Mouse (Mus musculus): Measurements from ENCODE around the gene Wdr76. TPM values are rescaled to one million over a fixed set of nuclear protein-coding genes. Genes with fewer than 3 reads are reported as not detected.
"Not testable (repeated sequence)": the region's sequence is repeated elsewhere in the genome, so short reads cannot be mapped to it uniquely, and the experiment has no call there.

Gene Wdr76
- polyA plus RNA-seq (2016; fragmentation: Nextera tagmentation; extraction: Ambion mirVana) = 8.0 and 8.2 TPM in 2 replicates

GRCm38 (mm10) chr2:121505942-121506882 lies at the start of gene Wdr76, which contains the start of gene Mfap1a:
TSS of gene Wdr76 (plus strand) at chr2:121506723.
TSS of gene Mfap1a (minus strand) at chr2:121506665.
- peaks cover 11% of the 10 kb centered on the region; the same call in 1 of the 2 replicates for H3K4me1 ChIP-seq
- H3K36me3 ChIP-seq, H3K27me3 ChIP-seq, H3K9me3 ChIP-seq: not testable (repeated sequence)
- peak within 1 kb of the TSS; percentile 61 for H3K9ac ChIP-seq
- H3K27ac ChIP-seq = 0 out of 2 replicates have a peak within 1 kb of the TSS, but pooled peaks have one; percentile 32
- H3K4me3 ChIP-seq = peak within 1 kb of the TSS; percentile 49
- peak within 1 kb of the TSS; percentile 75 for H3K4me2 ChIP-seq (replicated peaks)
- WGBS = 4% methylated on average over 42 of the region's 42 CpGs
- ATAC-seq (ENCODE audit: insufficient number of reproducible peaks, insufficient read depth, low FRiP score, low TSS enrichment) = peak; percentile 76

GRCm38 (mm10) chr2:121460071-121460470 lies 46.5 kb upstream of the Wdr76 start:
- WGBS = 78% methylated on average over 2 of the region's 2 CpGs
- no peaks in the 10 kb centered on the region for H3K27me3 ChIP-seq
- H3K36me3 ChIP-seq = peaks cover 14% of the 10 kb centered on the region
- H3K4me3 ChIP-seq = no peak overlapping the region
- H3K9ac ChIP-seq = no peak overlapping the region
- peaks cover 10% of the 10 kb centered on the region; the same call in 1 of the 2 replicates for H3K4me1 ChIP-seq
- no peak overlapping the region for H3K4me2 ChIP-seq (replicated peaks)
- H3K27ac ChIP-seq = no peak overlapping the region
- no peak for ATAC-seq (ENCODE audit: insufficient number of reproducible peaks, insufficient read depth, low FRiP score, low TSS enrichment)
- no peaks in the 10 kb centered on the region for H3K9me3 ChIP-seq

GRCm38 (mm10) chr2:121468982-121469381 lies 37.5 kb upstream of the Wdr76 start:
- not testable (repeated sequence) for H3K4me2 ChIP-seq (replicated peaks); H3K4me3 ChIP-seq; H3K36me3 ChIP-seq; H3K27ac ChIP-seq; H3K9me3 ChIP-seq; ATAC-seq (ENCODE audit: insufficient number of reproducible peaks, insufficient read depth, low FRiP score, low TSS enrichment); H3K4me1 ChIP-seq; H3K27me3 ChIP-seq; H3K9ac ChIP-seq
- 97% methylated on average over 3 of the region's 6 CpGs for WGBS

DNA sequence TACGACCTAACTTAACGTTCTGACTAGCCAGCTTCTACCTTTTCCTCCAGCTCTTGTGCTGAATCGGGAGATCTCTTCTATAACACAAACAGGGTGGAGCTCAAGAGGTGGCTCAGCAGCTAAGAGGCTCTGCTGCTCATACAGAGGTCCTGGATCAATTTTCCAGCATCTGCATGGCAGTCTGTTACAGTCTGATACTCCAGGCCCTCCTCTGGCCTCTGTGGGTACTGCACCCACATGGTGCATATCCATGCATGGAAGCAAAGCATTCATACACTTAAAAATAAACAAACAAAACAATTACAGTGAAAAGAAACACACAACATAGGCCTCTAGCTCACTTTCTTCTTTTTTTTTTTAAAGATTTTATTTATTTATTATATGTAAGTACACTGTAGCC lies 33.7 kb upstream of the Wdr76 start:
- 94% methylated on average over 3 of the region's 3 CpGs for WGBS
- H3K36me3 ChIP-seq; H3K9ac ChIP-seq; H3K4me3 ChIP-seq; H3K9me3 ChIP-seq; ATAC-seq (ENCODE audit: insufficient number of reproducible peaks, insufficient read depth, low FRiP score, low TSS enrichment); H3K27ac ChIP-seq; H3K4me1 ChIP-seq; H3K27me3 ChIP-seq: not testable (repeated sequence)
- H3K4me2 ChIP-seq (replicated peaks) = peak overlapping the region; percentile 69

GRCm38 (mm10) chr2:121473301-121474179 lies 33.0 kb upstream of the Wdr76 start, which contains the start of gene Mfap1b:
TSS of gene Mfap1b (minus strand) at chr2:121474067.
- 6% methylated on average over 41 of the region's 41 CpGs for WGBS
- ATAC-seq (ENCODE audit: insufficient number of reproducible peaks, insufficient read depth, low FRiP score, low TSS enrichment) = peak; percentile 90
- not testable (repeated sequence) for H3K27ac ChIP-seq, H3K36me3 ChIP-seq, H3K27me3 ChIP-seq, H3K9me3 ChIP-seq, H3K4me1 ChIP-seq
- Histone ChIP-seq H3K4me2 (replicated peaks) (peak within 1 kb of the TSS; percentile 69), H3K9ac (peak within 1 kb of the TSS; percentile 63), H3K4me3 (peak within 1 kb of the TSS; percentile 60)

GRCm38 (mm10) chr2:121474180-121474535 lies 32.4 kb upstream of the Wdr76 start:
- H3K9ac ChIP-seq = peak overlapping the region; percentile 63; the same call in 1 of the 2 replicates
- H3K27ac ChIP-seq = no peak overlapping the region
- 34% methylated on average over 8 of the region's 8 CpGs for WGBS
- H3K4me2 ChIP-seq (replicated peaks) = peak overlapping the region; percentile 69
- ATAC-seq (ENCODE audit: insufficient number of reproducible peaks, insufficient read depth, low FRiP score, low TSS enrichment) = no peak; the same call in 1 of the 2 replicates
- H3K27me3 ChIP-seq = no peaks in the 10 kb centered on the region
- H3K9me3 ChIP-seq = no peaks in the 10 kb centered on the region
- no peaks in the 10 kb centered on the region for H3K4me1 ChIP-seq
- H3K4me3 ChIP-seq = peak overlapping the region; percentile 60
- no peaks in the 10 kb centered on the region for H3K36me3 ChIP-seq

DNA sequence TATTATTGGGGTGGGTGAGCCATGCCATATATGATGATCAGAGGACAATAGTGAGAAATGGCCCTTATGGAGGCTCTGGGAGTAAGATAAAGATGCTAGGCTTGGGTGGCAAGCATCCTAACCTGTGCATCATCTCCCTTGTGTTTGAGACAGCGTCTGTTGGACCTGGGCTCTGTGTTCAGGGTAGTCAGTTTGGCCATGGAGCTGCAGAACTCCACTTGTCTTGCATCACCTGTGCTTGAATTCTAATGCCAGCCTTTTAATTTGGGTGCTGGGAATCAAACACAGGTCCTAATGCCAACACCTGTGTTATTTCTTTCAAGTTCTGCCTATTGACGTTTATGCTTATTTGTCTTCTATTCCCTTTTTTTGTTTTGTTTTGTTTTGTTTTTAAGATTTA lies 31.2 kb upstream of the Wdr76 start:
- H3K4me3 ChIP-seq; H3K4me2 ChIP-seq (replicated peaks); H3K9ac ChIP-seq; H3K27me3 ChIP-seq; ATAC-seq (ENCODE audit: insufficient number of reproducible peaks, insufficient read depth, low FRiP score, low TSS enrichment); H3K4me1 ChIP-seq; H3K36me3 ChIP-seq; H3K9me3 ChIP-seq; H3K27ac ChIP-seq: not testable (repeated sequence)
- 98% methylated on average over 2 of the region's 2 CpGs for WGBS

DNA sequence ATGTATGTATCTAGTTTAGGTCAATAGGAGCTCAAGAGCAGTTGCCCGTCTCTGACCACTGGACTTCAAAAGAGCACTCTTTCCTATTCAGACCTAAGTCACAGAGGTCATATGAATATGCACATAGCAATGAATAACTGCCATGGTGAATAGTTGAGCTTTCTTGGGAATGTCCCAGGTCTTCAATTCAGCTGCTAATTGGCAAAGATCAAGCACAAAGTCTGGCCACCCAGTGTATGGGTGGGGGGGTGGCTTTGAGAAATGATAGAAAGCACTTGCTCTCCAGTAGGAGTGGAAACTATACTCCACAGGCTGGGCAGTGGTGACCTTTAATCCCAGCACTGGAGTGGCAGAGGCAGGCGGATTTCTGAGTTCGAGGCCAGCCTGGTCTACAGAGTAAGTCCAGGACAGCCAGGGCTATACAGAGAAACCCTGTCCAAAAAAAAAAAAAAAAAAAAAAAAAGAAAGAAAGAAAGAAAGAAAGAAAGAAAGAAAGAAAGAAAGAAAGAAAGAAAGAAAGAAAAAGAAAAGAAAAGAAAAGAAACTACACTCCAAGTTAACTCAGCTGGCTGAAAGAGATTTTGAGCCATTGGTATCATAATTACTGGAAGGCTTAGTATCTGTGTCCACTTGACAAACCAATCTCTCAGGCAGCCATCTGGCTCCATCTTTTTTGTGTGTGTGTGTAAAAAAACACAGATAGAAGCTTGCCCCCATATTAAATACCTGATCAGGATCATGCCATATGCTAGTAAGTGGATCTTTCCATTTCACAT lies 28.8 kb upstream of the Wdr76 start:
- H3K9ac ChIP-seq = no peak overlapping the region
- H3K36me3 ChIP-seq = no peaks in the 10 kb centered on the region
- ATAC-seq (ENCODE audit: insufficient number of reproducible peaks, insufficient read depth, low FRiP score, low TSS enrichment) = no peak
- H3K9me3 ChIP-seq = no peaks in the 10 kb centered on the region
- H3K27ac ChIP-seq = no peak overlapping the region
- no peak overlapping the region for H3K4me3 ChIP-seq
- 77% methylated on average over 3 of the region's 3 CpGs for WGBS
- no peaks in the 10 kb centered on the region for H3K4me1 ChIP-seq
- no peak overlapping the region for H3K4me2 ChIP-seq (replicated peaks)
- H3K27me3 ChIP-seq = no peaks in the 10 kb centered on the region

DNA sequence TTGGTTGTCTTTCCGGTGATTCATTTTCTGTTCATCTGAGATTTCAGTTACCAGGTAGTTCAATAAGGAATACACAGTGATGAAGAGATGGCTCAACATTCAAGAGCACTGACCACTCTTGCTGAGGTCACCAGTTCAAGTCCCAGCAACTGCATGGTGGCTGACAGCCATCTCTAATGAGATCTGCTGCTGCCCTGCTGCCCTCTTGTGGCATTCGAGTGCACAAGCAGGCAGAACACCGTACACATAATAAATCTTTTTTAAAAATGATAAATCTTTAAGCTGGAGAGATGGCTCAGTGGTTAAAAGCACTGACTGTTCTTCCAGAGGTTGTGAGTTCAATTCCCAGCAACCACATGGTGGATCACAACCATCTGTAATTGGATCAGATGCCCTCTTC lies 26.0 kb upstream of the Wdr76 start:
- no peaks in the 10 kb centered on the region for H3K27me3 ChIP-seq
- no peaks in the 10 kb centered on the region for H3K36me3 ChIP-seq
- H3K27ac ChIP-seq = no peak overlapping the region
- ATAC-seq (ENCODE audit: insufficient number of reproducible peaks, insufficient read depth, low FRiP score, low TSS enrichment) = no peak
- no peak overlapping the region for H3K9ac ChIP-seq
- H3K4me3 ChIP-seq = no peak overlapping the region
- no peak overlapping the region for H3K4me2 ChIP-seq (replicated peaks)
- H3K4me1 ChIP-seq = no peaks in the 10 kb centered on the region
- 58% methylated on average over 3 of the region's 3 CpGs for WGBS
- no peaks in the 10 kb centered on the region for H3K9me3 ChIP-seq

DNA sequence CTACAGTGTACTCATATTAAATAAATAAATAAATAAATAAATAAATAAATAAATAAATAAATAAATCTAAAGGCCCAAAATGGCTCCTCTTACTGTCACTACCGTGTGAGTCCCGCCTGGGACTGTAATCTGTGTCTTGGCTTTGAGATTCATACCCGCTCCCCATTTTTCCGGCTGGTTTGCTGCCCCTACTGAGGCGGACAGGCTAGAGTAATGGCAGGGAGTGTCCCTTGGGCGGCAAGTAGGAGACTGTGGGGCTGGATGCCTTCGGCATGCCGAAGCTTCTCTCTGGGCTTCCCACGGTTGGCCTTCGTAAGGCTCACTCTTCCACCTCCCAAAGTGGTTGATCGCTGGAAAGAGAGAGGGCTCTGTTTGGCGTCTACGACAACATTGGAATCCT lies 25.6 kb upstream of the Wdr76 start:
- not testable (repeated sequence) for ATAC-seq (ENCODE audit: insufficient number of reproducible peaks, insufficient read depth, low FRiP score, low TSS enrichment)
- WGBS = 83% methylated on average over 13 of the region's 13 CpGs

GRCm38 (mm10) chr2:121483576-121483975 lies 22.9 kb upstream of the Wdr76 start:
- H3K27me3 ChIP-seq = no peaks in the 10 kb centered on the region
- H3K36me3 ChIP-seq = no peaks in the 10 kb centered on the region
- no peaks in the 10 kb centered on the region for H3K4me1 ChIP-seq
- WGBS = 71% methylated on average over 8 of the region's 8 CpGs
- no peak overlapping the region for H3K4me3 ChIP-seq
- no peaks in the 10 kb centered on the region for H3K9me3 ChIP-seq
- no peak overlapping the region for H3K4me2 ChIP-seq (replicated peaks)
- ATAC-seq (ENCODE audit: insufficient number of reproducible peaks, insufficient read depth, low FRiP score, low TSS enrichment) = no peak
- H3K9ac ChIP-seq = no peak overlapping the region
- no peak overlapping the region for H3K27ac ChIP-seq

More for the DNA sequence above, 25.6 kb upstream of the Wdr76 start:
- not testable (repeated sequence) for H3K4me1 ChIP-seq; H3K4me3 ChIP-seq; H3K9me3 ChIP-seq; H3K27ac ChIP-seq; H3K27me3 ChIP-seq; H3K9ac ChIP-seq; H3K4me2 ChIP-seq (replicated peaks); H3K36me3 ChIP-seq

All from embryonic facial prominence, embryonic 12.5 days (tissue).